Mouse (Mus musculus) stomach, postnatal 0 days (tissue): Measurements from ENCODE around the gene Plaur.

Experiments used
- CTCF ChIP-seq: IDR thresholded peaks from 2 replicates; pipeline ENCODE4 v1.5.1; 2016; ENCODE audit warnings: antibody characterized with exemption, low read depth, mild to moderate bottlenecking, moderate library complexity
- EP300 ChIP-seq: optimal IDR thresholded peaks from 2 replicates; pipeline ENCODE3; 2016; ENCODE audit warnings: antibody characterized with exemption

GRCm38 (mm10) chr7:24523723-24524122 is 61.4 kb downstream of the Plaur start:
- no peak for TF ChIP-seq CTCF
- no peak for TF ChIP-seq EP300
